Mouse (Mus musculus) lung, adult 2 months (tissue): ENCODE data around the gene Cit. TPM values are rescaled to one million over a fixed set of nuclear protein-coding genes. Genes with fewer than 3 reads are reported as not detected.
"Not testable (repeated sequence)": the region's sequence is repeated elsewhere in the genome, so short reads cannot be mapped to it uniquely, and the experiment has no call there.

ENCODE experiments used
- DNase-seq: peaks from one replicate; pipeline ENCODE4 v3.0.0; 2022
- H3K4me1 ChIP-seq: fragments of 200-500 bp; 2 replicates; pipeline ENCODE4 v1.6.1; 2011; ENCODE audit warnings: low read length; ENCODE audit not compliant: control insufficient read depth, insufficient read depth
- H3K4me3 ChIP-seq: fragments of 200-500 bp; replicated peaks from 2 replicates; pipeline ENCODE3; 2011; ENCODE audit warnings: low read depth, mild to moderate bottlenecking, control low read depth, low read length; ENCODE audit errors: extremely low read depth
- CTCF ChIP-seq: fragments of 200-500 bp; IDR thresholded peaks from 2 replicates; pipeline ENCODE4 v1.5.1; 2011; ENCODE audit warnings: mild to moderate bottlenecking, low read length, control low read depth; ENCODE audit not compliant: insufficient read depth
- POLR2A ChIP-seq: fragments of 200-500 bp; IDR thresholded peaks from 2 replicates; pipeline ENCODE4 v1.6.1; 2011; ENCODE audit warnings: low read depth, mild to moderate bottlenecking, control low read depth, low read length, borderline replicate concordance; ENCODE audit errors: extremely low read depth
- WGBS: fragments of 180-500 bp; shearing (Covaris S2); methylation state at CpG from one replicate; pipeline ENCODE4 v1.1.7; 2018; 5-methylcytosine and 5-hydroxymethylcytosine counted together
- polyA plus RNA-seq: library from polyadenylated mRNA; depleted of rRNA; stranded (reverse); fragments of >200 nt; gene quantifications from 2 replicates; pipeline ENCODE4 v1.2.3, GENCODE M21; 2012; rRNA removed

Gene Cit
- 3.7 and 4.0 TPM in 2 replicates for polyA plus RNA-seq

- peak within 1 kb of the TSS; percentile 65 for H3K4me3 ChIP-seq
- DNase-seq: peak; percentile 83
Measured at GRCm38 (mm10) chr5:115844766-115845634, at the start of gene Cit. TSS of gene Cit (plus strand) at chr5:115845278.

GRCm38 (mm10) chr5:115799016-115799894 is 45.8 kb upstream of the Cit start:
- WGBS: 37% methylated on average over 15 of the region's 15 CpGs
- TF ChIP-seq CTCF: no peak
- no peak for TF ChIP-seq POLR2A
- Histone ChIP-seq H3K4me1 (no peaks in the 10 kb centered on the region), H3K4me3 (peak overlapping the region; percentile 45)
- DNase-seq: no peak

More at GRCm38 (mm10) chr5:115844766-115845634, at the start of gene Cit:
- TF ChIP-seq POLR2A: no peak
- no peak for TF ChIP-seq CTCF
- H3K4me1 ChIP-seq: no peaks in the 10 kb centered on the region
- under 1% methylated on average over 42 of the region's 42 CpGs for WGBS

GRCm38 (mm10) chr5:115799895-115800232 is 45.2 kb upstream of the Cit start:
- Histone ChIP-seq H3K4me1 (no peaks in the 10 kb centered on the region), H3K4me3 (no peak overlapping the region)
- WGBS: 46% methylated on average over 4 of the region's 4 CpGs
- TF ChIP-seq POLR2A (no peak), CTCF (no peak)
- DNase-seq: no peak

GRCm38 (mm10) chr5:115812262-115812661 is 32.8 kb upstream of the Cit start:
- TF ChIP-seq CTCF (no peak), POLR2A (no peak)
- DNase-seq: no peak
- WGBS: 71% methylated on average over 3 of the region's 3 CpGs

GRCm38 (mm10) chr5:115817022-115817421 is 28.1 kb upstream of the Cit start:
- no peak for DNase-seq
- TF ChIP-seq CTCF: no peak
- TF ChIP-seq POLR2A: no peak
- Histone ChIP-seq H3K4me3 (no peak overlapping the region), H3K4me1 (no peaks in the 10 kb centered on the region)
- 40% methylated on average over 6 of the region's 6 CpGs for WGBS

More at GRCm38 (mm10) chr5:115812262-115812661, 32.8 kb upstream of the Cit start:
- no peak overlapping the region for H3K4me3 ChIP-seq
- no peaks in the 10 kb centered on the region for H3K4me1 ChIP-seq

GRCm38 (mm10) chr5:115817655-115818054 is 27.4 kb upstream of the Cit start:
- not testable (repeated sequence) for H3K4me3 ChIP-seq, H3K4me1 ChIP-seq, DNase-seq
- 73% methylated on average over 1 of the region's 1 CpGs for WGBS

GRCm38 (mm10) chr5:115819966-115820365 is 25.1 kb upstream of the Cit start:
- no peak for DNase-seq
- Histone ChIP-seq H3K4me3 (no peak overlapping the region), H3K4me1 (no peaks in the 10 kb centered on the region)
- TF ChIP-seq POLR2A: no peak
- 68% methylated on average over 9 of the region's 9 CpGs for WGBS

- no peak overlapping the region for H3K4me3 ChIP-seq
- no peak for TF ChIP-seq CTCF
- H3K4me1 ChIP-seq: no peaks in the 10 kb centered on the region
- 88% methylated on average over 12 of the region's 12 CpGs for WGBS
- no peak for DNase-seq
Measured at GRCm38 (mm10) chr5:115821200-115821599, 23.9 kb upstream of the Cit start.

GRCm38 (mm10) chr5:115821910-115822309 is 23.2 kb upstream of the Cit start:
- no peak overlapping the region for H3K4me3 ChIP-seq
- no peak for DNase-seq
- H3K4me1 ChIP-seq: no peaks in the 10 kb centered on the region
- 89% methylated on average over 7 of the region's 7 CpGs for WGBS
- TF ChIP-seq POLR2A: no peak
- no peak for TF ChIP-seq CTCF
